Mouse (Mus musculus) liver, embryonic 14.5 days (tissue): ENCODE measurements around the gene Gm10717.
"Not testable (repeated sequence)": the region's sequence is repeated elsewhere in the genome, so short reads cannot be mapped to it uniquely, and the experiment has no call there.

Experiments used
- CTCF ChIP-seq: IDR thresholded peaks from 2 replicates; pipeline ENCODE4 v1.5.1; 2016; ENCODE audit warnings: antibody characterized with exemption, low read depth, control low read depth
- EP300 ChIP-seq: IDR thresholded peaks from 2 replicates; pipeline ENCODE4 v1.6.1; 2016; ENCODE audit warnings: antibody characterized with exemption, low read depth

- not testable (repeated sequence) for TF ChIP-seq CTCF, EP300
These were observed 1.1 kb upstream of the Gm10717 start for GRCm38 (mm10) chr9:3023985-3024648.
